Mouse (Mus musculus): Measurements from ENCODE around the gene Tmem189.

The Tmem189 gene

GRCm38 (mm10) chr2:167593551-167594250, 95.9 kb downstream of the Tmem189 start:
- no peak for DNase-seq (ENCODE audit: low spot score)

Data from layer of hippocampus, adult 9-10 months (tissue).